Mouse (Mus musculus): Measurements from ENCODE around the gene Fam83g.

Gene Fam83g

DNA sequence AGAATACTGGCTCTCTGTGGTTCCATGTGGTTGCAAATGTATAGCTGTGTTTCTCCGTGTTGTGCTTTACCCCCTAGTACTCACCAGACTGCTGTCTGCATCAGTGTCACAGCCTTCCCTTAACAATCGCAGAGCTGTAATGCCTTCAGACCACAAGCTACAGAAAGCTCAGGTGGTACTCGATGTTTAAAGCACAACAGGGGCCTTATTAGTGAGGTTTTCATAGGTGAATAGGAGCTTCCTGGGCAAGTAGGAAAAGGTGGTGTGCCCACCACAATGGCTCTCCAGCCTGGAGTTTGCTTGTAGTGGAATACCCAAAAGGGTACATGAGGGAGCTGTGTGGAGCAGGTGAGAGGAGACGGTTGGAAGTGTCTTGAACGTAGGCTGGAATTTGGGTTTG lies 31.7 kb upstream of the Fam83g start:
- no peak for DNase-seq (ENCODE audit: low read depth, low spot score)

DNA sequence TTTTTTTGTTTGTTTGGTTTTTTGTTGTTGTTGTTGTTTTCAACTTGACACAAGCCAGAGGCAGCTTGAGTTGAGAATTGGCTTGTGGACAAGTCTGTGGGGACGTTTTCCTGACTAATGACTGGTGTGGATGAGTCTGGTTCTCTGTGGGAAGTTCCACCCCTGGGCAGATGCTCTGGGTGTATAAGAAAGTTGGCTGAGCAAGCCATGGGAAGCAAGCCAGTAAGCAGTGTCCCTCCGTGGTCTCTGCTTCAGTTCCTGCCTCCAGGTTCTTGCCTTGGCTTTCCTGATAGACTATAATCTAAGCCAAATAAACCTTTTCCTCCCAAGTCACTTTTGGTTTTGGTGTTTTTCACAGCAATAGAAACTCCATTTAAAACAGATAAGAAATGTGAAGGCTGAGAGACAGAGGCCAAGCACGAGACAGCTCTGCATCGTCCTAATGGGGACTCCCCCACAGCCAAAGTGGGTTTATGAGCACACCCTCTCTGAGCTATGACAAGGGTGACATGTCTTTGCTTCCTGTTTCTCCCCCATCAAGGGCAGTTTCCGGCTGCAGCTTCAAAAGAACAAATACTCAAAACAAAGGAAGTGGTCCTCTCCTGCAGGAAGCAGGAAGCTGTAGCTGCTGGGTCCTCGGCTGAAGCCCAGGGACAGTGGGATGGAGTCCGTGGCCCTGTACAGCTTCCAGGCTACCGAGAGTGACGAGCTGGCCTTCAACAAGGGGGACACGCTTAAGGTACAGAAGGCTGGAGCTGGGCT lies 31.0 kb upstream of the Fam83g start, which contains the start of gene Grap:
TSS of gene Grap (plus strand) at position 580 of the 762 bp plus-strand sequence.
- no peak for DNase-seq (ENCODE audit: low read depth, low spot score)

DNA sequence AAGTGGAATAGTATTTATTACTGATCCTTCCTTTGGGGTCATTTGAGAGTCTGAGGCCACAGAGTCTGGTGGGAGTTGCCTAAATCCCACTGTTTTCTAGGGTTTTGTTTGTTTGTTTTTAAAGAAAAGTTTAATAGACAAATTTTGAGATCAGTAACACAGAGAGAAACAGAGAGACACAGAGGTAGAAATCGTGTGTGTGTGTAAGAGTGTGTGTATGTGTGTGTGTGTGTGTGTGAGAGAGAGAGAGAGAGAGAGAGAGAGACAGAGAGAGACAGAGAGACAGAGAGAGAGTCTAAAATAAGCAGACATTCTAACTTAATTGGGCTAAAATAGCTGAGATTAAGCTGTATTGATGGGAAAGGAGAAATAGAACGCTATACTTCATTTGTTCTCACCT lies 30.3 kb upstream of the Fam83g start:
- DNase-seq (ENCODE audit: low read depth, low spot score), result no peak

DNA sequence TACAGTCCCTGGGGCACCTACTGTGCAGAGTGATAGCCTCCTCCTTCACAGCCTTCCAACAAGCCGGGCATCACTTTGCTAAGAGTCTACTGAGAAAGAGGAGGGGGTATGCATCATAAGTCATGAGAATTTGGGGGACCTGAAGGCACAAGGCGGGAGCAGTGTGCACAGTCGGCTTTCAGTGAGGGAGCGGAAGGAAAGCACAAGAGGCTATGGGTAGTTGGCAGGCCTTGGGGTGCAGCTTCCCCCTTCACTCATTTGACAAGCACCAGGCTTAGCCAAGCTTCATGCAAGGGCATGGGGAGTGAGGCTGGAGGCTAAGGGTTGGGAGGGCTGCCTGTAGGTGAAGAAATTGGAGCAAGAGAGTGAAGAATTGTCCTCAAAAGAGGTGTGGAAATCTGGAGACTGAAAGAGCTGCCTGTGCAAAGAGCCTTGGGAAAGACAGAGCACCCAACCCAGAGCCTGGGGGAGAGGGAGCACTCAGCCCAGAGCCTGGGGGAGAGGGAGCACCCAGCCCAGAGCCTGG lies 29.0 kb upstream of the Fam83g start:
- DNase-seq (ENCODE audit: low read depth, low spot score), result no peak

DNA sequence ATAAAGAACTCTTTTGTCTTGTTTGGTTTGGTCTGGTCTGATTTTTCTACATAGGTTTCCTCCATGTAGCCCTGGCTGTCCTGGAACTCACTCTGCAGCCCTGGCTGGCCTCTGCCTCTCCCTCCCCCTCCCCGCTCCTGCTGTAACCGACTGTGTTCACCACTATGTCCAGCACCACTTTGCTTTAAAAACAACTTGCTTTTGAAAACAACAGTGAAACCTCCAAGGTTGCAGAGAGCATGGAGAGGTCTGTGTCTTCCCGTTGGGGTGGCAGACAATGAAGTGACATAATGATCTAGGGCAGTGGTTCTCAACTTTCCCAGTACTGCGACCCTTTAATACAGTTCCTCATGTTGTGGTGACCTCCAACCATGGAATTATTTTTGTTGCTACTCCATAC lies 28.2 kb upstream of the Fam83g start:
- DNase-seq (ENCODE audit: low read depth, low spot score), result no peak

DNA sequence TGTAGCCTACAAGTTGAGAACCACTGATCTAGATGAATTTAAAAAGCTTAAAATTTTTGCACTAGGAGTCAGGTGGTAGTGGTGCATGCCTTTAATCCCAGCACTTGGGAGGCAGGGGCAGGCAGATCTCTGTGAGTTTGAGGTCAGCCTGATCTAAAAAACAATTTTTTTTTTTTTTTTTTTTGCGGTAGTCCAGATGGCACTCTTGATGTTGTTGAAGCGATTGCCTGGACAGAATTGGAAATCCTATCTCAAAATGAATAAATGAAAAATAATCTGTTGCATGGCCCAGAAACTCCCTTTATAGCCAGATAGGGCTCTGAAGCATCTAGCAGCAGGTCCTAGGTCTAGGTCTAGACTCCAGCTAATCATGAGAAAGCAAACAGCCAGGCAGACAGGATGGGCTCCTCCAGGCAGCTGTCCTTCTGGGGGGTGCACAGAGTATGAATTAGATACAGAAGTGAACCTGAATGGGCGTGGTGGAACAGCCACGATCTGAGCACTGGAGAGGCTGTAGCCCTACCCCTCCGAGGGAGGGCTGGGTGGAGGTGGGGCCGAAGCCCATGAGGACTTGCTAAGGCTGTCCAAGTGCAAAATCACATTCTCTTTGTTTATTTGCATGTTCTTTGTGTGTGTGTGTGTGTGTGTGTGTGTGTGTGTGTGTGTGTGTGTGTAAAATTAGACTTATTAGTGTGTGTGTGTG lies 27.6 kb upstream of the Fam83g start:
- no peak for DNase-seq (ENCODE audit: low read depth, low spot score)

DNA sequence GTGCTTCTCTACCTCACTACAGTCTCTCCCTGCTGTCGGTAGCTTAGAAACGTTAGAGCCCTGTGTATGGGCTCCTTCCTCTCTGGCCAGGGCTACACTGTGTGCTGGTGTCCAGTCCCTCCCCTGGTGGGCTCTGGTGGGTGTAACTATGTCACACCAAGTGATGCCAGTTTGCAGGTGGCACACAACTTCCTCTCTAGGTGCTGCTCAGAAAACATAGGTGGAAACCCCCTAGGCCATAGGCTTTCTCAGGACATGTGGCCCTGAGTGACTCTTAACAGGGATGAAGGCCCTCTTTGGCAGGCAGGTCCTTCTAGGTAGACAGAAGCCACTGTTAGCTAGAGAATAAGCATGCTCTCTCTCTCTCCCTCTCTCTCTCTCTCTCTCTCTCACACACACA lies 26.5 kb upstream of the Fam83g start:
- no peak for DNase-seq (ENCODE audit: low read depth, low spot score)

DNA sequence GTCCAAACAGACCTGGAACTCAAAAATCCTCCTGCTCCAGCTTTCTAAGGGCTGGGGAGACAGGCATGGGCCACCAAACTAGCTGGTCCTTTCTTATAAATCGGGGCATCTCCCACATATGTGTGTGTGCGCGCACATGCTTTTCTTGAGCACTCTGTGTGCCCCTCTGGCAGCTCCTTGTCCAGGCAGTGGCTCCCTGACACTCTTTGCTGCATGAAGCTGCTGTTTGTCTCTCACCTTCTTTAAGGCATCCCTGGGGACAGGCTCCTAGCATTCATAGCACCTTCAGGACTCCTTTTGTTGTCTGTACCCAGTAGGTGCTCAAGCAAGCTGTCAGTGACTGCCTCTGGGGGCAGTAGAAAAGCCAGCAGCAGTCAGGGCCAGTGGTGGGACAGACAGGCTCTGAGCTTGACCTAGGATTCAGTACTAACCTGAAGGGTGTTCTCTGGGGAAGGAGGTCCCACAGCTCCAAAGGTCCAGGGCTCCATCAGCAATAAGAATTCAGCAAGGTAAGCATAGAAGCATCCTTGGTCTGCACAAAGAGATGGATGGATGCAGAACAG lies 25.4 kb upstream of the Fam83g start:
- DNase-seq (ENCODE audit: low read depth, low spot score), result no peak

DNA sequence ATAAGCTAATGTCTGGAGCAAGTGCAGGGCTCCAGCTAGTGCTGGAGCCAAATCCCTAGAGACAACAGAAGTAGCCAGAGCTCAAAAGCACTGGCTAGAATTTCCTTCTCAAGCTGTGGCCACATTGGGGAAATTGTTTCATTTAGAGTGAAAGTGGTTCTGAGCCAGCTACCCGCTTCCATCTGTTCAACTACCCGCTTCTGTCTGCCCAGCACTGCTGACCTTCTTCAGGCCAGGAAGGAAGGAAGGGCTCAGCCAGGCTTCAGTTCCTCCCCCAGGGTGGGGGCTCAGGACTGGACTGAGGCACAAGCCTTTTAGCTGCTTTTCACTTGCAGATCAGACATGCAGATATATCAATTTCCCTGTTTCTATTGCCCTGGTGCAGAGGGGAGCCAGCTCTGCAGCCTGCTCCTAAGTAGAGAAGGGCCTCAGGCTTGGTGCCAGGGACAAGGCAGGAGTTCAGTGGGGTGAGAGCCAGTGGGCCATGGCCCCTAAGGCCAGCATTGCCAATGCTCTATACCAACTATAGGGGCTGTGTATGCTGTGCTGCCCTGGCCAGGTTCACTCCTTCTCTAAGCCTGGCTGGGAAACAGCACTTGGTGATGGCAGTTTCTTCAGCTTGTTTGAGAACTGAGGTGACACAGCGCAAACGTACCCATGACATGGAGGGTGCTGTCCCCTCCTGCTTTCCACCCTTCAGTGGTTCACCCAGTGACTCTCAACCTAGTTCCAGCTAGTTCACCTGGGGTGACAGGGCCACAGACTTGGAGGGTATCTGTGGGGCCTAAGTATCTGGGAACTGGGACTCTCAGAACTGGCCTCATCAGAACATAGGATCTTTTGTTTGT lies 24.7 kb upstream of the Fam83g start:
- DNase-seq (ENCODE audit: low read depth, low spot score), result no peak

DNA sequence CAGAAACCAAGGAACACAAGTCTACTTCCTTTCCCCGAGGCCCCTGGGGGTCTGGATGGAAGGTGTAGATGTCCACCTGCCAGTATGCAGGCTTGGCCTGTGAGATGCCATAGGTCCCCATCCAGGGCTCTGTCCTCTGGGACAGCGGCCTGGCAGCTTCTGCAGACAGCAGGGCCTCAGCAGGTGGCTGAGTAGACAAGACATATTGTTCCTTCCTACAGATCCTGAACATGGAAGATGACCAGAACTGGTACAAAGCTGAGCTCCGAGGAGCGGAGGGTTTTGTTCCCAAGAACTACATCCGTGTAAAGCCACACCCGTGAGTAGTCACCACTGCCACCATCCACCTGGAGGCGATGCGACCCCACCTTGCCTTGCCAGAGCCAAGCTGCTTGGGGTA lies 23.9 kb upstream of the Fam83g start:
- no peak for DNase-seq (ENCODE audit: low read depth, low spot score)

DNA sequence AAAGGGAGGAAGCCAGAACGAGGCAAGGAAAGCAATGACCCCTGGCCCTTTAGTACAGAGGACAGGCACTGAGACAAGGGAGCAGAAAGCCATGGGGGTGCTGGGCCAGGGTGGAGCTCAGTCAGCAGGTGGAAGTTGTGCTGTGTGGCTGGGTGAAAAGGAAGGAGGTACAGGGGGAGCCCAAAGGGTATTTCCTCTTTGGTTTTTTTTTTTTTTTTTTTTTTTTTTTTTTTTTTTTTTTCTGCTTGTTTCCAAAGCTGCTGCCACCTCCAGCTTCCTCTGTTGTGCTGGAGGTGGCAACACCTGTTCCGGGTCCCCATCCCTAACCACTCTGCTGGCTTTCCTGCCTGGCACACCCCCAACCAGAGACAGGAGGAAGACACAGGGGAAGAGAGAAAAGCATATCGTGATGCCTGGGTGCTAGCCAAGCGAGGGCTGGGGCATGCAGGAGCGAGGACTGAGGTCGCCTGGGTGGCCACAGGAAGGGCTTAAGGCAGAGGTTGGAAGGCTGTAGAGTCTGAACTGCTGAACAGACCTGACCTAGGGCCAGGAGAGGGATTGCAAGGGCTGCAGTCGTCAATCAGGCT lies 23.0 kb upstream of the Fam83g start:
- DNase-seq (ENCODE audit: low read depth, low spot score), result no peak

DNA sequence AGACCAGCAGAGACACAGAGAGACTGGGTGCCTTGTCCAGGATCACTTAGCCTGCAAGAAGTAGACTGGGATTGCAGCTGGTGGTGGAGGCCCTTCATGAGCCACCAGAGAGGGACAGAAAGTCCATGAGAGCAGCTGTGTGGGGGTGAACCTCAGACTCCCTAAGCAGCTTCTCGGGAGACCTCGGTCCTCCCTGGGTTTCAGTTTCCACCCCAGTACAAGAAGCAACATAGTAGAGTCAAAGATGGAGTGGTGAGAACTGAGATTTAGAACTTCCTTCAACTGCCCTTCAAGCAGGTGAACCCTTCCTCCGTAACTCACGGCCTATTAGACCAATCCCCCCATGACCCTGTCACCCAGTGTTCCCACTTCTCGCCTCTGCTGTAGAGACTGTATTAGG lies 21.7 kb upstream of the Fam83g start:
- DNase-seq (ENCODE audit: low read depth, low spot score), result no peak

DNA sequence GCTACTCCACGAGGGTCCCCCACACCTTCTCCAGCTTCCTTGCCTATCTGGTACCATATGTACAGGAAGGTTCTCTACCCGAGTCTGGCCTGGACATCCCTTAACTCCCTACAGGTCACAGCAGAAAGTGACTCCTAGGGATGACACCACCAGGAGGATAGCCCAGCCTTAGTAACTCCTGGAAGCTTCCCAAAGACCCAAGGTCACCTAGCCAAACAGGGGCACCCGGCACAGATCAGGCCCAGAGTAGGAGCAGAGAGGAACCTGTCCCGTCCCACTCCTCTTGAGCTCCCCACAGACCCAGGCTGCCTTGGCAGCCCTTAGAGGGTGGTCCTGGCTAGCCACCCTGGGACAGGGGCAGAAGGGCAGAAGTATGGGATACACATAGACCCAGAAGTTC lies 18.5 kb upstream of the Fam83g start:
- DNase-seq (ENCODE audit: low read depth, low spot score), result no peak

DNA sequence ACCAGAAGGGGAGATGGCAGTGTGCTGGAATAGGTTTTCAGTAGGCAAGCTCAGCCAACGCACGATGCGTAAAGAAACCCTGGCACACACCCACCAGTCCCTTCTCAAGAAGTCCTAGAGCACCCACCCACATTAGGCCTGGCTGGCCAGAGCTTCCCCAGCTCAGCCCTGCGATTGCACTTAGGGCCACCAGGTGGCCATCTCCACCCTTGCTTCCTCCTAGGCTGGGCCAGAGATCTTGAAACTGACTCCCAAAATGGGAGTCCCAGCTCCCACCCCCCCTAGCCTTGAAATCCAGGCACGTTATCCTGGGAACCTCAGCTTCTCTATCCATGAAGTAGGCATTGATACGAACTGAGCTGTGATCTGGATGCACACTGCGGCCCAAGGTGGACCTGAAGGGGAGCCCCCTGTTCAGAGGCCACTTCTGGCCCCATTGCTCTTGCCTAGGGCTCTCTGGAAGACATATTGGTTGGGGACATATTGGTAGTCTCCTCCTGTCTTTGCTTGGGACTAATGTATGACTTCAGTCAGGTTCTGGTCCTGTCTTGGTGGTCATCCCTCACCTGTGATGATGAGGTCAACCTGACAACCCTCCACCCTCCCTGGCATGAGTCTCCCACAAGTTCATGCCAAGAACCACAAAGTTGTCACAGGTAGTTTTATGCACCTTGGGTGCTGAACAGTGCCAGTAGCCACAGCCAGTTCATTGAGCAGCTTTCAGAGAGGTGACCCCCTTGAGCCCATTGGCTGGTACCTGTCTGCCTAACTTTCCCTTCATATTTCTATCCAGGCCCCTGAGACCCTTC lies 17.7 kb upstream of the Fam83g start:
- DNase-seq (ENCODE audit: low read depth, low spot score), result peak; percentile 58

DNA sequence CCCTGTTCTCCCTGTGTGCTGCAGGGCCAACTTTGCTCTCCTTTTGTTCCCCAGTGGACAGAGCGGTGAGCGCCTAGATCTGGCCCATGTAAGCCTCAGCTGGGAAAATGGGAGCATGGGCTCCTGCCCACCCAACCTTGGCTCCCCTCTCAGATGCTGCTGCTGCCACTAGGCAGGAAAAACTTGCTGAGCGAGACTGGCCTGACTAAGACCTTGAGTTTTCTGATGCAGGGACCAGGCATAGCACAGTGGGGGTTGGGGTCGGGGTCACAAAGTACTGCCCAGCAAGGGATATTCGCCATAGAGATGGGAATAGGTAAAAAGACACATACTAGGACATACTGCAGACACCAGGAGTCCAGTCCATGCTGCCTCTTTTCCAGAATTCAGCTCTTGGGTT lies 16.6 kb upstream of the Fam83g start:
- DNase-seq (ENCODE audit: low read depth, low spot score), result no peak

DNA sequence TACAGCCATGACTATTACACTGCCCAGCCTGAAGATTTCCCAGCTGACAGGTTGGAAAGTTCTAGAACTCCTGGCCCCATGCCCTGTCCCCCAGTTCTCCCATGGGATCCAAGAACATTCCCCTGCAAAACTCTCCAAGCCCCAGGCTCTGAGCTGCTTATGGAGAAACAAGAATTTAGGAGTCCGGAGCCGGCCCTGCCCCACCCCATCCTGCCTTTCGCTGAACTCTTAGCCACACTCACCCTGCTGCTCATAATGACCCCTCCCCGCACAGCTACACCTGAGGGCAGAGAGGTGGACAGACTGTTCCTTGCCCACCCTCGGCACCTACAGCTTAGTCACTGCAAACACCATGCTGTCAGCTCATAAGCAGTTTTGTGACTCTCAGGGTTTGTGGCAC lies 16.1 kb upstream of the Fam83g start:
- no peak for DNase-seq (ENCODE audit: low read depth, low spot score)

DNA sequence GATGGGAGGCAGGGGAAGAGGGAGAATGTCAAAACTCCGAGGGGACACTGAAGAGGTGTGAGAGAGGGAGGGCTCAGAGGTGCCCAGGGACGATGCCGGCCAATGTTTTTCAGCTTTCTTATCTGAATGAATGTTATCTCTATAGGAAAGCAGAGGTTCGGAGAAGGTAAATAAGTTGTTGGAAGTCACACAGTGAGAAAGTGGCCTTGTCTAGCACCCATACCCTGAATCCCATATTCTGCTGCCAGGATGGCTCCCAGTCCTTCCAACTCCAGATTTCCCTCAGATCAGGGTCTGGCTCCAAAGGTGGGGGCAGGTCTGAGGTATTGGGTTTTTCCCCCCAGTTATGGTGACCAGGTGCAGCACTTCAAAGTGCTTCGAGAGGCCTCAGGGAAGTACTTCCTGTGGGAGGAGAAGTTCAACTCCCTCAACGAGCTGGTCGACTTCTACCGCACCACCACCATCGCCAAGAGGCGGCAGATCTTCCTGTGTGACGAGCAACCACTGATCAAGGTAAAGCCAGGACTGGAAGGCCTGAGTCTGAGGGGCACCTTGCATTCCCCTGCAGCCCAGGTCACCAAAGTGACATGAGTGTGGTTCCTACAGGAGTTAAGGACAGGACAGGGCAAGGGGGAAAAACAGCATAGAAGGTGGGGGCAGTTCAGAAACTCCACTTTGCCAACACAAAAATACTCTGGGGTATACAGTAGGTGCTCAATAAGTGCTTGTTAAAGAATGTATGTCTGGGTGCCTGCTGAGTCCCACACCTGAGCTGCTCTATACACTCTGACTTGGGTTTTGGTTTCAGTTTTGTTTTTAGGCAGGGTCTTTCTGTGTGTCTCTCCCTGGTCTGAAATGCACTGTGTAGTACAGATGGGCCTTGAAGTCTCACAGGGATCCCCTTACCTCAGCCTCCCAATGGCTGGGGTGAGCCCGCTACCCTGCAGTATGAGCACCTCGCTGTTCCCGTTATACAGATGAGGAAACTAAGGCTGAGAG lies 14.1 kb upstream of the Fam83g start:
- no peak for DNase-seq (ENCODE audit: low read depth, low spot score)

DNA sequence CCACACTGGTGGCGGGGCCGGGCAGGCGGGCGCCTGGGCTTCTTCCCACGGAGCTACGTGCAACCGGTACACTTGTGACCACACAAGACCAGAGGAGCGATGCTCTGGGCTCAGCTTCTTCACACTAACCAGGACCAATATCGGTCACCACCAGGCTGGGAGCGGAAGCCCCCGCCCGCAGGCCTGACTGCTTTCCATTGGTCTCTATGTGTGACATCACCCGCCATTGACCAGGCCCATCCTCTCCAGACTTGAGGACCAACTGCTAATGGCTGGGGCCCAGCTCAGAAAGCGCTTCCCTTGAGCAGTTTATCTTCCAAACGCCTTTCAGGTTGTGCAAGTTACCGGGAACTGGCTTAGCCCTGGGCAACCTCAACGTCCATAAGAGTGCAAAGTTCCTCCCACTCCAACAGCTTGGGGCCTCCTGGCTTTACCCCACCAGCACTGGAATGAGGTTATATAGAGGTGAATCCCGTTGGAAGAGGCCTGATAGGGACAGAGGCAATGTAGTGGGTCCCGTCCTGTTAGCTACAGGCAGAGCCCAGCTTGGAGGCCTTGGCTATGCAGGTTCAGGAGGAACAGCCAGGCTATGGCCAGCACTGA lies 12.0 kb upstream of the Fam83g start:
- no peak for DNase-seq (ENCODE audit: low read depth, low spot score)

DNA sequence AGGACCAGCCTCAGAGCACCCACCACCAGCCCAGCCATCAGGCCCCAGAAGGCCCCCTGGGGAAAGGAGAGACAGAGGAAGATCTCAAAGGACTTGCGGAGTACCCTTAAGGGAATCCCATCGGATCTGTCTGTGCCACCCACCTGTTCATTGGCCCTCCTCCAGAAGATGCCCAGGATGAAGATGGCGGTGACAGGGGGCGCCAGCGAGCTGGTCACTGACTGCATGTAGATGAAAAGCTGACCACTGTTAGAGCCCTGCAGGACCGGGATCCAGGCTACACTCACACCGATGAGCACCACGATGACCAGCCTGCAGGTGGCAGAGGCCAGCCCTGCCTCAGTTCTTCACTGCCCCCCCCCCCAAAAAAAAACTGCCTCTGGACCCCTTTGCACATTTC lies 10.2 kb upstream of the Fam83g start:
- DNase-seq (ENCODE audit: low read depth, low spot score), result no peak

Data from mesoderm, embryonic 11.5 days (tissue).